Mouse (Mus musculus) lung, embryonic 14.5 days (tissue): ENCODE data around the gene Zpr1. TPM values are rescaled to one million over a fixed set of nuclear protein-coding genes. Genes with fewer than 3 reads are reported as not detected.
A peak's percentile ranks its signal among the peaks of the same experiment; 100 is the strongest.

Experiments used
- ATAC-seq: fragments of 200-750 bp; cut with Nextera tagmentation; 2 replicates; pipeline ENCODE4 v1.8.0; 2017; ENCODE audit warnings: mild to moderate bottlenecking, moderate TSS enrichment, moderate library complexity; ENCODE audit not compliant: insufficient read depth
- DNase-seq: peaks from one replicate; pipeline ENCODE4 v3.0.0-alpha.2; 2015
- H3K27ac ChIP-seq: fragments of 300-500 bp; sonication (generic); 2 replicates; pipeline ENCODE4 v1.5.1; 2014; ENCODE audit warnings: low read depth, mild to moderate bottlenecking, moderate library complexity
- H3K27me3 ChIP-seq: fragments of 300-500 bp; sonication (generic); 2 replicates; pipeline ENCODE4 v1.6.1; 2014; ENCODE audit warnings: low read length, control low read depth; ENCODE audit not compliant: insufficient read depth
- H3K36me3 ChIP-seq: fragments of 300-500 bp; sonication (generic); 2 replicates; pipeline ENCODE4 v1.6.1; 2014; ENCODE audit warnings: control low read depth; ENCODE audit not compliant: insufficient read depth
- H3K4me1 ChIP-seq: fragments of 300-500 bp; sonication (generic); 2 replicates; pipeline ENCODE4 v1.6.1; 2014; ENCODE audit warnings: antibody characterized with exemption, control low read depth; ENCODE audit not compliant: insufficient read depth
- H3K4me2 ChIP-seq: fragments of 300-500 bp; sonication (generic); 2 replicates; pipeline ENCODE4 v1.6.1; 2014; ENCODE audit warnings: mild to moderate bottlenecking
- H3K4me3 ChIP-seq: fragments of 300-500 bp; sonication (generic); 2 replicates; pipeline ENCODE4 v1.5.1; 2014; ENCODE audit warnings: low read depth, low read length
- H3K9ac ChIP-seq: fragments of 300-500 bp; sonication (generic); 2 replicates; pipeline ENCODE4 v1.6.1; 2014
- H3K9me3 ChIP-seq: fragments of 300-500 bp; sonication (generic); 2 replicates; pipeline ENCODE4 v1.6.1; 2016; ENCODE audit warnings: low read depth, low read length, control low read depth
- CTCF ChIP-seq: IDR thresholded peaks from 2 replicates; pipeline ENCODE4 v1.5.1; 2016; ENCODE audit warnings: antibody characterized with exemption, low read depth
- WGBS: fragments of 180-500 bp; shearing (Covaris S2); extraction: QIAGEN DNeasy Blood & Tissue Kit; methylation state at CpG from one replicate; pipeline ENCODE4 v1.1.7; 2014; 5-methylcytosine and 5-hydroxymethylcytosine counted together
- polyA plus RNA-seq: library from polyadenylated mRNA; unstranded; fragments of >200 nt; fragmentation: Nextera tagmentation; extraction: Ambion mirVana; gene quantifications from 2 replicates; pipeline ENCODE4 v1.2.1, GENCODE M21; 2014

Gene Zpr1
- polyA plus RNA-seq, 1 experiment from 2014 or later = 56.0 TPM

GRCm38 (mm10) chr9:46328572-46329249 is 55.8 kb downstream of the Zpr1 start:
- WGBS = 4% methylated on average over 30 of the region's 30 CpGs
- Histone ChIP-seq H3K27me3 (no peaks in the 10 kb centered on the region), H3K9ac (peak overlapping the region; percentile 57), H3K27ac (peak overlapping the region; percentile 67), H3K4me3 (peak overlapping the region; percentile 32), H3K4me2 (peak overlapping the region; percentile 69), H3K36me3 (no peaks in the 10 kb centered on the region), H3K9me3 (no peaks in the 10 kb centered on the region), H3K4me1 (0 out of 2 replicates have a peak, but pooled peaks cover 3% of the 10 kb centered on the region)
- no peak for TF ChIP-seq CTCF
- DNase-seq (peak; percentile 67), ATAC-seq (peak; percentile 62; the same call in 1 of the 2 replicates)

- ATAC-seq = peak; percentile 78; the same call in 1 of the 2 replicates
- H3K4me2 ChIP-seq = peak overlapping the region; percentile 69
- peak overlapping the region; percentile 32 for H3K4me3 ChIP-seq
- DNase-seq = peak; percentile 72
- H3K27ac ChIP-seq = peak overlapping the region; percentile 67
- WGBS = 5% methylated on average over 19 of the region's 19 CpGs
- TF ChIP-seq CTCF = no peak
- H3K36me3 ChIP-seq = no peaks in the 10 kb centered on the region
- H3K9me3 ChIP-seq = no peaks in the 10 kb centered on the region
- H3K9ac ChIP-seq = peak overlapping the region; percentile 57
- H3K27me3 ChIP-seq = 0 out of 2 replicates have a peak, but pooled peaks cover 3% of the 10 kb centered on the region
- H3K4me1 ChIP-seq = 0 out of 2 replicates have a peak, but pooled peaks cover 3% of the 10 kb centered on the region
These were observed 56.4 kb downstream of the Zpr1 start for GRCm38 (mm10) chr9:46329250-46329648.

- Histone ChIP-seq H3K4me1 (0 out of 2 replicates have a peak, but pooled peaks cover 3% of the 10 kb centered on the region), H3K27ac (no peak overlapping the region), H3K36me3 (no peaks in the 10 kb centered on the region), H3K4me2 (peak overlapping the region; percentile 69), H3K4me3 (no peak overlapping the region), H3K9me3 (no peaks in the 10 kb centered on the region), H3K27me3 (0 out of 2 replicates have a peak, but pooled peaks cover 3% of the 10 kb centered on the region), H3K9ac (no peak overlapping the region)
- no peak for DNase-seq
- WGBS = 22% methylated on average over 24 of the region's 24 CpGs
- ATAC-seq = no peak
- TF ChIP-seq CTCF = peak; percentile 7; the same call in 1 of the 2 replicates
These were observed 57.1 kb downstream of the Zpr1 start for GRCm38 (mm10) chr9:46329801-46330585.

GRCm38 (mm10) chr9:46330586-46330895 is 57.7 kb downstream of the Zpr1 start:
- Histone ChIP-seq H3K9ac (no peak overlapping the region), H3K4me2 (no peak overlapping the region), H3K4me3 (no peak overlapping the region), H3K36me3 (no peaks in the 10 kb centered on the region), H3K9me3 (no peaks in the 10 kb centered on the region), H3K27ac (no peak overlapping the region), H3K27me3 (0 out of 2 replicates have a peak, but pooled peaks cover 3% of the 10 kb centered on the region), H3K4me1 (0 out of 2 replicates have a peak, but pooled peaks cover 3% of the 10 kb centered on the region)
- WGBS = 44% methylated on average over 6 of the region's 6 CpGs
- no peak for ATAC-seq
- no peak for TF ChIP-seq CTCF
- no peak for DNase-seq

- TF ChIP-seq CTCF = no peak
- no peak for DNase-seq
- Histone ChIP-seq H3K4me2 (no peak overlapping the region), H3K9ac (no peak overlapping the region), H3K27me3 (0 out of 2 replicates have a peak, but pooled peaks cover 3% of the 10 kb centered on the region), H3K36me3 (no peaks in the 10 kb centered on the region), H3K9me3 (no peaks in the 10 kb centered on the region), H3K4me3 (no peak overlapping the region), H3K27ac (no peak overlapping the region), H3K4me1 (0 out of 2 replicates have a peak, but pooled peaks cover 3% of the 10 kb centered on the region)
- no peak for ATAC-seq
- WGBS = 76% methylated on average over 1 of the region's 1 CpGs
These were observed 58.4 kb downstream of the Zpr1 start for GRCm38 (mm10) chr9:46331301-46331700.

Other genes starting within 250 kb of the Zpr1 start
- 0.80 and 2.0 TPM in 2 replicates for gene Apoa1, start 44.5 kb upstream of the Zpr1 start, polyA plus RNA-seq
- not detected in 2 replicates for gene Apoc3, start 37.4 kb upstream of the Zpr1 start, polyA plus RNA-seq
- gene Apoa4, start 32.4 kb upstream of the Zpr1 start, polyA plus RNA-seq = not detected in 2 replicates
- not detected in 2 replicates for gene Apoa5, start 4.4 kb upstream of the Zpr1 start, polyA plus RNA-seq
- gene Bud13, start 9.9 kb downstream of the Zpr1 start, polyA plus RNA-seq = 27.1 and 27.6 TPM in 2 replicates
- gene 4931429L15Rik, start 46.9 kb downstream of the Zpr1 start, polyA plus RNA-seq = not detected in 2 replicates